ENCODE assay signal across 18 mouse cellular contexts in genomic region chr3:50973081-50973480, GRCm38 (mm10).
"Had no signal": no experiment of that assay in that cellular context is flagged by ENCODE, and none has a peak within 500 bp of the region (broad histone marks: within the 10 kb centered on the region; RNA-seq: fewer than 3 reads in every experiment).

No protein-coding gene starts in this region.

- H3K4me1 ChIP-seq: liver, embryonic 15.5 days; midbrain, embryonic 10.5 days; midbrain, embryonic 15.5 days had no signal

- H3K9ac ChIP-seq: limb, embryonic 12.5 days; liver, embryonic 15.5 days; midbrain, embryonic 15.5 days had no signal

- H3K27ac ChIP-seq: kidney, postnatal 0 days; limb, embryonic 12.5 days; liver, embryonic 15.5 days; midbrain, embryonic 10.5 days; midbrain, embryonic 15.5 days had no signal

- H3K4me3 ChIP-seq: limb, embryonic 12.5 days; liver, embryonic 15.5 days; midbrain, embryonic 10.5 days; midbrain, embryonic 15.5 days had no signal

- H3K36me3 ChIP-seq: limb, embryonic 12.5 days; liver, embryonic 15.5 days; midbrain, embryonic 10.5 days; midbrain, embryonic 15.5 days had no signal

- H3K27me3 ChIP-seq: limb, embryonic 12.5 days; liver, embryonic 15.5 days; midbrain, embryonic 15.5 days had no signal

- ATAC-seq: lung, postnatal 0 days; midbrain, embryonic 15.5 days had no signal

- H3K4me2 ChIP-seq: limb, embryonic 12.5 days; liver, embryonic 11.5 days; liver, embryonic 15.5 days; midbrain, embryonic 15.5 days had no signal

- H3K9me3 ChIP-seq: limb, embryonic 12.5 days; liver, embryonic 15.5 days; midbrain, embryonic 10.5 days; midbrain, embryonic 15.5 days had no signal

- DNase-seq: kidney, adult 9 months; kidney, postnatal 36 days; layer of hippocampus, adult 9-11 months; layer of hippocampus, postnatal 36 days; lung, adult 2 months; lung, postnatal 36 days; retina, postnatal 1 day; right cerebral cortex, postnatal 4 days; spleen, adult 18-20 months; thymus, adult 18-20 months; thymus, postnatal 14 days had no signal
